Mouse (Mus musculus) stomach, adult 2 months (tissue): ENCODE measurements around the gene Olfr1239. TPM values are rescaled to one million over a fixed set of nuclear protein-coding genes. Genes with fewer than 3 reads are reported as not detected.

Source experiments
- polyA plus RNA-seq: library from polyadenylated mRNA; depleted of rRNA; stranded (reverse); fragments of >200 nt; gene quantifications from 2 replicates; pipeline ENCODE4 v1.2.3, GENCODE M21; 2012; rRNA removed

The Olfr1239 gene
- not detected in 2 replicates for polyA plus RNA-seq

GRCm38 (mm10) chr2:89420307-89420706 lies at the start of gene Olfr1239:
Olfr1239 (minus strand) TSS chr2:89420407.

GRCm38 (mm10) chr2:89442900-89443299 lies 22.7 kb upstream of the Olfr1239 start, which contains the start of gene Olfr1240:
Olfr1240 (minus strand) TSS chr2:89443000.

GRCm38 (mm10) chr2:89409576-89409975 lies 10.6 kb downstream of the Olfr1239 start, which contains the start of gene Olfr1238:
Olfr1238 (minus strand) TSS chr2:89409676.

Other genes with a start within 250 kb of the Olfr1239 start
- gene Olfr1225, start 245.7 kb downstream of the Olfr1239 start, polyA plus RNA-seq, result not detected in 2 replicates
- not detected in 2 replicates for gene Olfr1226, start 220.4 kb downstream of the Olfr1239 start, polyA plus RNA-seq
- not detected in 2 replicates for gene Olfr1228, start 166.3 kb downstream of the Olfr1239 start, polyA plus RNA-seq
- not detected in 2 replicates for gene Olfr1229, start 132.4 kb downstream of the Olfr1239 start, polyA plus RNA-seq
- not detected in 2 replicates for gene Olfr1230, start 123.1 kb downstream of the Olfr1239 start, polyA plus RNA-seq
- gene Olfr1231, start 113.3 kb downstream of the Olfr1239 start, polyA plus RNA-seq, result not detected in 2 replicates
- not detected in 2 replicates for gene Olfr1232, start 90.7 kb downstream of the Olfr1239 start, polyA plus RNA-seq
- gene Olfr1233, start 78.0 kb downstream of the Olfr1239 start, polyA plus RNA-seq, result not detected in 2 replicates
- not detected in 2 replicates for gene Olfr1234, start 55.5 kb downstream of the Olfr1239 start, polyA plus RNA-seq
- gene Olfr1238, start 10.7 kb downstream of the Olfr1239 start, polyA plus RNA-seq, result not detected in 2 replicates
- not detected in 2 replicates for gene Olfr1240, start 22.6 kb upstream of the Olfr1239 start, polyA plus RNA-seq
- gene Olfr1241, start 66.7 kb upstream of the Olfr1239 start, polyA plus RNA-seq, result not detected in 2 replicates
- gene Olfr1242, start 77.9 kb upstream of the Olfr1239 start, polyA plus RNA-seq, result not detected in 2 replicates
- gene Olfr1243, start 111.1 kb upstream of the Olfr1239 start, polyA plus RNA-seq, result not detected in 2 replicates
- gene Olfr1245, start 158.0 kb upstream of the Olfr1239 start, polyA plus RNA-seq, result not detected in 2 replicates
- gene Olfr1246, start 172.8 kb upstream of the Olfr1239 start, polyA plus RNA-seq, result not detected in 2 replicates
- not detected in 2 replicates for gene Olfr1247, start 193.7 kb upstream of the Olfr1239 start, polyA plus RNA-seq
- not detected in 2 replicates for gene Olfr1248, start 197.8 kb upstream of the Olfr1239 start, polyA plus RNA-seq
- not detected in 2 replicates for gene Olfr1249, start 214.6 kb upstream of the Olfr1239 start, polyA plus RNA-seq
- not detected in 2 replicates for gene Olfr1250, start 241.1 kb upstream of the Olfr1239 start, polyA plus RNA-seq